Mouse (Mus musculus): Measurements from ENCODE around the gene Rapgef5. TPM values are rescaled to one million over a fixed set of nuclear protein-coding genes. Genes with fewer than 3 reads are reported as not detected.

The Rapgef5 gene
- polyA plus RNA-seq, 1 experiment: 0.04 TPM

DNA sequence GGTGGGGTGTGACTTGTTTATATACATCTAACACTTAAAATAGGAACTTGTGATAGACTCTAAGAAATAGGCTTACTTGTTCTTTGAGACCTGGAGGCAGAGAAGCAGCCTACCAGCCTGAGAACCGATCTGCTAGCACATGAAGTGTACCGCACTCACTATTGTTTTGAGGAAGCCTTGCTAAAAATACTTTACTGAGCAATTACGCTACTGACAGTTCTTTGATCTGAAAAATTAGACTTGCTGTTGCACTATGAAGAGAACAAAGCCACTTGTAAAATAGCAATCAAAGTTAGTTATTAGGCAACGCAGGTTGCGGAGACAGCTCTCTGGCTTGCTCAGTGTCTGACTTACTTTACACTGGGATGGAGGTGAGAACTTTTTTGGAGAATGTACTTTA, 37.1 kb downstream of the Rapgef5 start:
- Histone ChIP-seq H3K36me3 (ENCODE audit: control insufficient read depth, insufficient read depth) (no peaks in the 10 kb centered on the region), H3K27me3 (ENCODE audit: control insufficient read depth, insufficient read depth, insufficient read length) (no peaks in the 10 kb centered on the region), H3K79me2 (ENCODE audit: control insufficient read depth, insufficient read depth) (no peaks in the 10 kb centered on the region), H3K79me3 (ENCODE audit: low read depth) (no peaks in the 10 kb centered on the region), H3ac (ENCODE audit: control insufficient read depth, insufficient read length, low read depth) (no peak overlapping the region), H3K4me3 (ENCODE audit: insufficient read depth, poor library complexity, severe bottlenecking) (no peak overlapping the region)
- TF ChIP-seq MAX (IDR thresholded peaks at IDR 0.05) (no peak), MYOG (IDR thresholded peaks at IDR 0.05; ENCODE audit: control insufficient read depth, extremely low read depth, insufficient read length) (no peak), USF1 (IDR thresholded peaks at IDR 0.05; ENCODE audit: low read depth) (no peak), CTCF (IDR thresholded peaks at IDR 0.05; ENCODE audit: control insufficient read depth, insufficient read depth, insufficient read length) (no peak), MYOD1 (IDR thresholded peaks at IDR 0.05; ENCODE audit: control insufficient read depth, insufficient read length, low read depth) (no peak), FOSL1 (IDR thresholded peaks at IDR 0.05; ENCODE audit: insufficient read depth, low read length, poor library complexity, severe bottlenecking) (no peak), CEBPB (IDR thresholded peaks at IDR 0.05; ENCODE audit: low read depth) (no peak)

GRCm38 (mm10) chr12:117554612-117555063, 38.4 kb downstream of the Rapgef5 start:
- H3K4me3 ChIP-seq (ENCODE audit: insufficient read depth, poor library complexity, severe bottlenecking): no peak overlapping the region
- TF ChIP-seq MYOG (IDR thresholded peaks at IDR 0.05; ENCODE audit: control insufficient read depth, extremely low read depth, insufficient read length) (no peak), CTCF (IDR thresholded peaks at IDR 0.05; ENCODE audit: control insufficient read depth, insufficient read depth, insufficient read length) (no peak), MYOD1 (IDR thresholded peaks at IDR 0.05; ENCODE audit: control insufficient read depth, insufficient read length, low read depth) (no peak), CEBPB (IDR thresholded peaks at IDR 0.05; ENCODE audit: low read depth) (no peak), USF1 (IDR thresholded peaks at IDR 0.05; ENCODE audit: low read depth) (no peak), MAX (IDR thresholded peaks at IDR 0.05) (no peak), FOSL1 (IDR thresholded peaks at IDR 0.05; ENCODE audit: insufficient read depth, low read length, poor library complexity, severe bottlenecking) (no peak)
- H3K79me3 ChIP-seq (ENCODE audit: low read depth): no peaks in the 10 kb centered on the region
- no peaks in the 10 kb centered on the region for H3K36me3 ChIP-seq (ENCODE audit: control insufficient read depth, insufficient read depth)
- H3ac ChIP-seq (ENCODE audit: control insufficient read depth, insufficient read length, low read depth): no peak overlapping the region
- no peaks in the 10 kb centered on the region for H3K79me2 ChIP-seq (ENCODE audit: control insufficient read depth, insufficient read depth)
- no peaks in the 10 kb centered on the region for H3K27me3 ChIP-seq (ENCODE audit: control insufficient read depth, insufficient read depth, insufficient read length)

DNA sequence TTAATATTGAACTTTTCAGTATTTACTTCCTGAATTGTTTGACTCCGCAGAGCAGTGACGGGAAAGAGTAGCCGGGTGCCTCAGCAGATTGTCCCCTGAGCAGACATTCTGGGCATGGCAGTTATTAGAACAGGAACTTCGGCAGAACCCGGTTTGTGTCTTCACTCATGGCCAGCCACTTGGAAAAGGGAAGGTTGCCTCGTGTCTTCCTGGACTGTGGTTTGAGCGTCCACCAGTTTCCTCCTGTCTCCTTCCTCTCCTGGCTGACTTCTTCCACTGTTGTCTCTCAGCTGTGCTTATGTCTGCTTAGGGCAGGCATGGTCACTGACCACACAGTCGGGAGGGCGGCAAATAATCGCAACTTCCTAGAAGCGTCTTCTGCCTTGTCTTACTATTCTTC, 44.2 kb downstream of the Rapgef5 start:
- no peaks in the 10 kb centered on the region for H3K79me2 ChIP-seq (ENCODE audit: control insufficient read depth, insufficient read depth)

DNA sequence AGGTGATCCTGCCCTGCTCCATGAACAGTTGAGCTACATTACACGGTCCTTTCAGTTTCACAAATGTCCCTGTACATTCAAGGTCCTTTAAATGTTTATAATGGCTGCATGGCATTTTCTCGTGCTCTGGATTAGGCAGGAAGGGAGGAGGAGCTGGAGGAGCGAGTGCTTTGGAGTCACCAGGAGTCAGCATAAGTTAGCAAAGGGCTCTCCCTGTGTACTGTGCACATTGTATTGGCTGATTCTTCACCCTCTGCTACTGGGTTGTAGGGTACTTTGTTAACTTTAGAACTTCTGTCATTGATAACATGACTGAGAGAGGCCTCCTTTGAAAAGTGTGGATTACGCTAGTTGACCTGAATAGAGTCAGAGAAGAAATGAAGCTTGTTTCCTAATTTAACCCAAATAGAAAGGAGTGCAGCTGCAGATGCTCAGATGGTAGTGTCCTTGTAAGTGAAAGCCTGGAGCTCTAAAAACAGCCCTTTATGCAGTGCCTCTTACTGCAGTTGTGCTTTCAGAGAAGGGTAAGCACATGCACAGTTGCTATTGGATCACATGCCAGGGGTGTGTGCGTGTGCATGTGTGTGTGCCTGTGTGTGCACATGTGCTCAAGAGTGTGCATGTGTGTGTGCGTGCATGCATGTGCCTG, 45.3 kb downstream of the Rapgef5 start:
- H3K79me2 ChIP-seq (ENCODE audit: control insufficient read depth, insufficient read depth): no peaks in the 10 kb centered on the region
- no peaks in the 10 kb centered on the region for H3K27me3 ChIP-seq (ENCODE audit: control insufficient read depth, insufficient read depth, insufficient read length)
- H3K4me3 ChIP-seq (ENCODE audit: insufficient read depth, poor library complexity, severe bottlenecking): no peak overlapping the region
- H3K79me3 ChIP-seq (ENCODE audit: low read depth): no peaks in the 10 kb centered on the region
- H3ac ChIP-seq (ENCODE audit: control insufficient read depth, insufficient read length, low read depth): no peak overlapping the region
- H3K36me3 ChIP-seq (ENCODE audit: control insufficient read depth, insufficient read depth): no peaks in the 10 kb centered on the region
- no peak for TF ChIP-seq CTCF (IDR thresholded peaks at IDR 0.05; ENCODE audit: control insufficient read depth, insufficient read depth, insufficient read length)
- TF ChIP-seq MYOD1 (IDR thresholded peaks at IDR 0.05; ENCODE audit: control insufficient read depth, insufficient read length, low read depth): no peak
- no peak for TF ChIP-seq FOSL1 (IDR thresholded peaks at IDR 0.05; ENCODE audit: insufficient read depth, low read length, poor library complexity, severe bottlenecking)
- TF ChIP-seq USF1 (IDR thresholded peaks at IDR 0.05; ENCODE audit: low read depth): no peak
- TF ChIP-seq MYOG (IDR thresholded peaks at IDR 0.05; ENCODE audit: control insufficient read depth, extremely low read depth, insufficient read length): no peak
- TF ChIP-seq MAX (IDR thresholded peaks at IDR 0.05): no peak
- no peak for TF ChIP-seq CEBPB (IDR thresholded peaks at IDR 0.05; ENCODE audit: low read depth)

More for the DNA sequence above, 44.2 kb downstream of the Rapgef5 start:
- H3K4me3 ChIP-seq (ENCODE audit: insufficient read depth, poor library complexity, severe bottlenecking): no peak overlapping the region
- no peaks in the 10 kb centered on the region for H3K79me3 ChIP-seq (ENCODE audit: low read depth)
- no peaks in the 10 kb centered on the region for H3K27me3 ChIP-seq (ENCODE audit: control insufficient read depth, insufficient read depth, insufficient read length)
- no peak overlapping the region for H3ac ChIP-seq (ENCODE audit: control insufficient read depth, insufficient read length, low read depth)
- TF ChIP-seq CTCF (IDR thresholded peaks at IDR 0.05; ENCODE audit: control insufficient read depth, insufficient read depth, insufficient read length) (no peak), MYOD1 (IDR thresholded peaks at IDR 0.05; ENCODE audit: control insufficient read depth, insufficient read length, low read depth) (no peak), FOSL1 (IDR thresholded peaks at IDR 0.05; ENCODE audit: insufficient read depth, low read length, poor library complexity, severe bottlenecking) (no peak), MYOG (IDR thresholded peaks at IDR 0.05; ENCODE audit: control insufficient read depth, extremely low read depth, insufficient read length) (no peak), MAX (IDR thresholded peaks at IDR 0.05) (no peak), CEBPB (IDR thresholded peaks at IDR 0.05; ENCODE audit: low read depth) (no peak)
- H3K36me3 ChIP-seq (ENCODE audit: control insufficient read depth, insufficient read depth): no peaks in the 10 kb centered on the region

- Histone ChIP-seq H3K79me3 (ENCODE audit: low read depth) (no peaks in the 10 kb centered on the region), H3K36me3 (ENCODE audit: control insufficient read depth, insufficient read depth) (no peaks in the 10 kb centered on the region)
- TF ChIP-seq USF1 (IDR thresholded peaks at IDR 0.05; ENCODE audit: low read depth) (no peak), CEBPB (IDR thresholded peaks at IDR 0.05; ENCODE audit: low read depth) (no peak), MAX (IDR thresholded peaks at IDR 0.05) (no peak), MYOG (IDR thresholded peaks at IDR 0.05; ENCODE audit: control insufficient read depth, extremely low read depth, insufficient read length) (no peak), CTCF (IDR thresholded peaks at IDR 0.05; ENCODE audit: control insufficient read depth, insufficient read depth, insufficient read length) (no peak), MYOD1 (IDR thresholded peaks at IDR 0.05; ENCODE audit: control insufficient read depth, insufficient read length, low read depth) (no peak), FOSL1 (IDR thresholded peaks at IDR 0.05; ENCODE audit: insufficient read depth, low read length, poor library complexity, severe bottlenecking) (no peak)
Observed at GRCm38 (mm10) chr12:117562085-117562484, 45.8 kb downstream of the Rapgef5 start.

More at GRCm38 (mm10) chr12:117562085-117562484, 45.8 kb downstream of the Rapgef5 start:
- H3K27me3 ChIP-seq (ENCODE audit: control insufficient read depth, insufficient read depth, insufficient read length): no peaks in the 10 kb centered on the region
- no peak overlapping the region for H3ac ChIP-seq (ENCODE audit: control insufficient read depth, insufficient read length, low read depth)
- H3K79me2 ChIP-seq (ENCODE audit: control insufficient read depth, insufficient read depth): no peaks in the 10 kb centered on the region
- no peak overlapping the region for H3K4me3 ChIP-seq (ENCODE audit: insufficient read depth, poor library complexity, severe bottlenecking)
